Mouse (Mus musculus) cerebellum, adult 2 months (tissue): ENCODE results near the gene Bco2.

ENCODE experiments used
- CTCF ChIP-seq: fragments of 200-500 bp; IDR thresholded peaks from 2 replicates; pipeline ENCODE4 v1.5.1; 2011; ENCODE audit warnings: low read depth, mild to moderate bottlenecking, control low read depth, low read length, moderate library complexity, borderline replicate concordance; ENCODE audit not compliant: insufficient read depth
- POLR2A ChIP-seq: fragments of 200-500 bp; IDR thresholded peaks from 2 replicates; pipeline ENCODE4 v1.6.1; 2011; ENCODE audit warnings: low read length, control low read depth, borderline replicate concordance; ENCODE audit not compliant: insufficient read depth

DNA sequence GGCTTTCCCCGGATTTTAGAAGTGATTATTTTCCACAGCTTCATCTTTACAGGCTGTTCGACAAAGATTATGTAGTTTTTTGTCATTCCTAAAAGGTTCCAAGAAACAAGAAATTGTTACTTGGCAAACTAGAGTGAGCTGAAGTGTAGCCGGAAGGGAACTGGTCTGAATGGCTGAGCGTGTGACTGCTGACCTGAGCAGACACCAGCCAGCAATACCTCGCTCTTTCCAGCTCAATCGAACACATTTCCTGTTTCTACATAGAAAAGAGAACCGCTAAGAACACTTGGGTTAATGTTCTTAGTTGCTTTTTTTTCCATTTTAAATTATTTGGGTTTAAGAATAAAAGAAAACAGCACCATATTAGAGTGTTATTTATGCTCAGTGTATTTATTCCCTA lies 14.8 kb downstream of the Bco2 start:
- no peak for TF ChIP-seq CTCF
- TF ChIP-seq POLR2A: no peak
